Mouse (Mus musculus): ENCODE data around the gene Dpy19l1.

Gene Dpy19l1

GRCm38 (mm10) chr9:24503067-24503857 lies at the start of gene Dpy19l1:
TSS of gene Dpy19l1 (minus strand) at chr9:24503140.
- peak; percentile 95 to 98 for DNase-seq

GRCm38 (mm10) chr9:24538159-24538558 lies 35.2 kb upstream of the Dpy19l1 start:
- DNase-seq = peak in 1 of 2 experiments; percentile 1

- peak; percentile 89 to 91 for DNase-seq
These were observed 13.7 kb upstream of the Dpy19l1 start for GRCm38 (mm10) chr9:24516575-24517139.

GRCm38 (mm10) chr9:24514078-24514469 lies 11.1 kb upstream of the Dpy19l1 start:
- DNase-seq = no peak

- no peak for DNase-seq
These were observed 10.5 kb upstream of the Dpy19l1 start for GRCm38 (mm10) chr9:24513290-24514077.

GRCm38 (mm10) chr9:24512121-24512539 lies 9.2 kb upstream of the Dpy19l1 start:
- DNase-seq = no peak

GRCm38 (mm10) chr9:24511371-24512120 lies 8.6 kb upstream of the Dpy19l1 start:
- DNase-seq = no peak

GRCm38 (mm10) chr9:24508880-24509279 lies 5.9 kb upstream of the Dpy19l1 start:
- DNase-seq = no peak

- DNase-seq = no peak
These were observed 3.6 kb upstream of the Dpy19l1 start for GRCm38 (mm10) chr9:24506510-24506909.

- DNase-seq = no peak
These were observed 2.2 kb upstream of the Dpy19l1 start for GRCm38 (mm10) chr9:24505017-24505763.

- no peak for DNase-seq
These were observed 1.4 kb upstream of the Dpy19l1 start for GRCm38 (mm10) chr9:24504381-24504780.

- peak; percentile 25 to 46 for DNase-seq
These were observed 899 bp upstream of the Dpy19l1 start for GRCm38 (mm10) chr9:24503858-24504219.

- peak; percentile 62 to 71 for DNase-seq
These were observed 352 bp downstream of the Dpy19l1 start for GRCm38 (mm10) chr9:24502571-24503004.

- DNase-seq = peak; percentile 51 to 52
These were observed 1.3 kb downstream of the Dpy19l1 start for GRCm38 (mm10) chr9:24501618-24502017.

GRCm38 (mm10) chr9:24496226-24496625 lies 6.7 kb downstream of the Dpy19l1 start:
- DNase-seq = no peak

- DNase-seq = no peak
These were observed 12.4 kb downstream of the Dpy19l1 start for GRCm38 (mm10) chr9:24490516-24490915.

GRCm38 (mm10) chr9:24488425-24489104 lies 14.4 kb downstream of the Dpy19l1 start:
- DNase-seq = no peak

- no peak for DNase-seq
These were observed 20.6 kb downstream of the Dpy19l1 start for GRCm38 (mm10) chr9:24482375-24482774.

- no peak for DNase-seq
These were observed 25.7 kb downstream of the Dpy19l1 start for GRCm38 (mm10) chr9:24477251-24477650.

- DNase-seq = no peak
These were observed 29.1 kb downstream of the Dpy19l1 start for GRCm38 (mm10) chr9:24473824-24474223.

GRCm38 (mm10) chr9:24472514-24472913 lies 30.4 kb downstream of the Dpy19l1 start:
- DNase-seq = no peak
